ENCODE assay signal across 13 mouse cellular contexts in genomic region chr10:27621697-27622449, GRCm38 (mm10). TPM values are rescaled to one million over a fixed set of nuclear protein-coding genes. Genes with fewer than 3 reads are reported as not detected.
A peak's percentile ranks its signal among the peaks of the same experiment; 100 is the strongest.
DNase-seq lines count a peak whose midpoint lies in the region; ATAC-seq lines count a peak whose summit lies in the region.
"Had no signal": no experiment of that assay in that cellular context is flagged by ENCODE, and none has a peak within 500 bp of the region (broad histone marks: within the 10 kb centered on the region; RNA-seq: fewer than 3 reads in every experiment).

No protein-coding gene starts in this region.

- peak; percentile 40; the same call in 1 of the 2 replicates for ATAC-seq in forebrain, embryonic 14.5 days
- ATAC-seq in forebrain, embryonic 11.5 days (replicated peaks; ENCODE audit: low FRiP score): no peak
- peak; percentile 69 for ATAC-seq in heart, embryonic 16.5 days (replicated peaks; ENCODE audit: extremely low read depth, insufficient read depth, low FRiP score)
- ATAC-seq: intestine, embryonic 16.5 days had no signal

- intact Hi-C loops in gastrocnemius, postnatal 14 days (cut with DNase I; ENCODE audit: low total_unique reads): no loop called here

- no peaks in the 10 kb centered on the region for H3K9me3 ChIP-seq in forebrain, embryonic 14.5 days (replicated peaks; ENCODE audit: control insufficient read depth, low read length)
- no peaks in the 10 kb centered on the region for H3K9me3 ChIP-seq in forebrain, embryonic 11.5 days (ENCODE audit: control insufficient read depth, low read length)
- H3K9me3 ChIP-seq in heart, embryonic 16.5 days (replicated peaks; ENCODE audit: control insufficient read depth, low read length): no peaks in the 10 kb centered on the region; the same call in 1 of the 2 replicates
- H3K9me3 ChIP-seq in midbrain, embryonic 10.5 days (replicated peaks): no peaks in the 10 kb centered on the region
- H3K9me3 ChIP-seq: liver, embryonic 15.5 days had no signal

- DNase-seq in forebrain, embryonic 14.5 days (ENCODE audit: low spot score): peak; percentile 60
- DNase-seq in forebrain, embryonic 11.5 days (ENCODE audit: low spot score): no peak
- peak; percentile 35 for DNase-seq in brain, adult 2 months (ENCODE audit: low read depth, low spot score)
- peak; percentile 66 for DNase-seq in gastrocnemius, postnatal 14 days
- no peak for DNase-seq in kidney, adult 8-10 months
- DNase-seq in urinary bladder, postnatal 10 days (ENCODE audit: low spot score): no peak
- no peak for DNase-seq in midbrain, embryonic 10.5 days (ENCODE audit: low spot score)
- DNase-seq: spleen, adult 18-20 months had no signal

- no peaks in the 10 kb centered on the region for H3K4me1 ChIP-seq in forebrain, embryonic 14.5 days (ENCODE audit: control insufficient read depth, insufficient read depth, low read length)
- no peaks in the 10 kb centered on the region for H3K4me1 ChIP-seq in forebrain, embryonic 11.5 days (replicated peaks; ENCODE audit: control insufficient read depth, insufficient read depth, low read length)
- peaks cover 5% of the 10 kb centered on the region for H3K4me1 ChIP-seq in heart, embryonic 16.5 days (ENCODE audit: control insufficient read depth, insufficient read depth, low read length)
- H3K4me1 ChIP-seq in midbrain, embryonic 10.5 days: peaks cover 1% of the 10 kb centered on the region
- H3K4me1 ChIP-seq: liver, embryonic 15.5 days had no signal

- no peak overlapping the region for H3K9ac ChIP-seq in forebrain, embryonic 14.5 days (ENCODE audit: low read length)
- H3K9ac ChIP-seq in forebrain, embryonic 11.5 days (ENCODE audit: low read length): no peak overlapping the region
- H3K9ac ChIP-seq in heart, embryonic 16.5 days (ENCODE audit: low read length): peak overlapping the region; percentile 40; the same call in 1 of the 2 replicates
- H3K9ac ChIP-seq: liver, embryonic 15.5 days had no signal

- H3K27ac ChIP-seq in forebrain, embryonic 14.5 days (ENCODE audit: low read depth, low read length): no peak overlapping the region
- no peak overlapping the region for H3K27ac ChIP-seq in forebrain, embryonic 11.5 days (ENCODE audit: low read depth, low read length)
- peak overlapping the region; percentile 80 for H3K27ac ChIP-seq in heart, embryonic 16.5 days (ENCODE audit: low read length)
- no peak overlapping the region for H3K27ac ChIP-seq in midbrain, embryonic 10.5 days (replicated peaks)
- H3K27ac ChIP-seq: liver, embryonic 15.5 days; macrophage had no signal

- no peak overlapping the region for H3K4me2 ChIP-seq in forebrain, embryonic 14.5 days (ENCODE audit: low read length)
- H3K4me2 ChIP-seq in forebrain, embryonic 11.5 days (ENCODE audit: low read depth, low read length, severe bottlenecking): no peak overlapping the region
- peak overlapping the region; percentile 36 for H3K4me2 ChIP-seq in heart, embryonic 16.5 days (ENCODE audit: low read depth, low read length)
- H3K4me2 ChIP-seq: liver, embryonic 15.5 days had no signal

- no peaks in the 10 kb centered on the region for H3K36me3 ChIP-seq in forebrain, embryonic 14.5 days (ENCODE audit: control insufficient read depth, insufficient read depth, low read length)
- H3K36me3 ChIP-seq in forebrain, embryonic 11.5 days (ENCODE audit: control insufficient read depth, insufficient read depth, low read length): no peaks in the 10 kb centered on the region
- no peaks in the 10 kb centered on the region for H3K36me3 ChIP-seq in heart, embryonic 16.5 days (ENCODE audit: control insufficient read depth, insufficient read depth)
- no peaks in the 10 kb centered on the region for H3K36me3 ChIP-seq in midbrain, embryonic 10.5 days
- H3K36me3 ChIP-seq: liver, embryonic 15.5 days had no signal

- H3K4me3 ChIP-seq in forebrain, embryonic 14.5 days (ENCODE audit: low read depth, low read length): no peak overlapping the region
- no peak overlapping the region for H3K4me3 ChIP-seq in forebrain, embryonic 11.5 days (ENCODE audit: low read depth, low read length)
- H3K4me3 ChIP-seq in heart, embryonic 16.5 days (ENCODE audit: low read length): peak overlapping the region; percentile 1; the same call in 1 of the 2 replicates
- H3K4me3 ChIP-seq in midbrain, embryonic 10.5 days: no peak overlapping the region
- H3K4me3 ChIP-seq: liver, embryonic 15.5 days had no signal

- 68% methylated on average over 9 of the region's 9 CpGs for WGBS in forebrain, embryonic 14.5 days
- 88% methylated on average over 9 of the region's 9 CpGs for WGBS in forebrain, embryonic 11.5 days
- WGBS in heart, embryonic 16.5 days: 23% methylated on average over 9 of the region's 9 CpGs
- WGBS in midbrain, embryonic 10.5 days: 89% methylated on average over 9 of the region's 9 CpGs

- H3K27me3 ChIP-seq in forebrain, embryonic 14.5 days (replicated peaks; ENCODE audit: control insufficient read depth, insufficient read depth, low read length): no peaks in the 10 kb centered on the region
- no peaks in the 10 kb centered on the region for H3K27me3 ChIP-seq in forebrain, embryonic 11.5 days (ENCODE audit: control insufficient read depth, insufficient read depth, low read length)
- H3K27me3 ChIP-seq in heart, embryonic 16.5 days (ENCODE audit: control insufficient read depth, insufficient read depth, low read length): no peaks in the 10 kb centered on the region
- no peaks in the 10 kb centered on the region for H3K27me3 ChIP-seq in midbrain, embryonic 10.5 days (ENCODE audit: low read depth, poor library complexity, severe bottlenecking)
- H3K27me3 ChIP-seq: liver, embryonic 15.5 days had no signal

RNA-seq across cellular contexts. Expression of gene Lama2, which starts 2.3 kb away (rescaled TPM):
- polyA plus RNA-seq in forebrain, embryonic 14.5 days (2014; fragmentation: Nextera tagmentation; extraction: Ambion mirVana): 4.1 and 6.7 TPM in 2 replicates
- 7.6 and 9.5 TPM in 2 replicates for polyA plus RNA-seq in forebrain, embryonic 11.5 days (2014; fragmentation: Nextera tagmentation; extraction: Ambion mirVana)
- total RNA-seq in gastrocnemius, postnatal 14 days (2021): 100 to 1,000 TPM; 128 to 140 TPM
- polyA plus RNA-seq in heart, embryonic 16.5 days (2015; fragmentation: Nextera tagmentation; extraction: Ambion mirVana): 20.3 and 22.2 TPM in 2 replicates
- polyA plus RNA-seq in midbrain, embryonic 10.5 days (2016; fragmentation: Nextera tagmentation; extraction: Ambion mirVana): 3.3 and 4.3 TPM in 2 replicates
- total RNA-seq: monocyte, adult 5-6 weeks had no signal
- polyA plus RNA-seq: macrophage had no signal

Comparison
In these comparisons a context has a peak if more than half of its experiments do, and no peak if none do; other contexts are left out.
1. DNase-seq: peak in forebrain, embryonic 14.5 days (single experiment), brain, adult 2 months (single experiment) and gastrocnemius, postnatal 14 days (single experiment); none in forebrain, embryonic 11.5 days (single experiment), kidney, adult 8-10 months (0 of 2), urinary bladder, postnatal 10 days (single experiment) and midbrain, embryonic 10.5 days (single experiment).